Mouse (Mus musculus) heart, adult 18-20 months (tissue): ENCODE results near the gene Opn3. TPM values are rescaled to one million over a fixed set of nuclear protein-coding genes. Genes with fewer than 3 reads are reported as not detected.

Source experiments
- DNase-seq, 2 experiments: peaks; one replicate each; pipeline ENCODE4 v3.0.0; 2021 to 2022; ENCODE audit warnings: mixed read lengths in 1 of 2
- total RNA-seq, 2 experiments: library from RNA; stranded (reverse); gene quantifications; 2 replicates each; pipeline ENCODE4 v1.2.3; 2021

Gene Opn3
- total RNA-seq, 2 experiments from 2014 or later: 4.2 TPM

DNA sequence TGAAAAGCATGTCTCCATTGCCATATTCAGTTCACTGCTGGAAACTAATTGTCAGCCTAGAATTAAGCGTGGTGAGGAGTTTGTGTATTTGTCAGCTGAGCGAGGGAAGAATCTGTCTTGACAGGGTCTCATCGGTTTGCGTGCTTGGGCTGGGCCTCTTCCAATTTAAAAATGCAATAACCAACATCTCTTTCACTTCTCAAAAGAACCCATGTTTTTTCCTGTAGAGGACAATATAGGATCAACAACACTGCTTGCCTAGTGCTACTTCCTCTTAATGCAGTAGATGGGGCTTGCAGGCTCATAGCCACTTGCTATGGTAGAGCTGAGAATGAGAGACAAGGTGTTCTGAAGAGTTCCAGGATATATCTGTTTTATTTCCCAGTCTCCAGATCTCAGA, 32.7 kb downstream of the Opn3 start:
- peak in 1 of 2 experiments; percentile 10 for DNase-seq

DNA sequence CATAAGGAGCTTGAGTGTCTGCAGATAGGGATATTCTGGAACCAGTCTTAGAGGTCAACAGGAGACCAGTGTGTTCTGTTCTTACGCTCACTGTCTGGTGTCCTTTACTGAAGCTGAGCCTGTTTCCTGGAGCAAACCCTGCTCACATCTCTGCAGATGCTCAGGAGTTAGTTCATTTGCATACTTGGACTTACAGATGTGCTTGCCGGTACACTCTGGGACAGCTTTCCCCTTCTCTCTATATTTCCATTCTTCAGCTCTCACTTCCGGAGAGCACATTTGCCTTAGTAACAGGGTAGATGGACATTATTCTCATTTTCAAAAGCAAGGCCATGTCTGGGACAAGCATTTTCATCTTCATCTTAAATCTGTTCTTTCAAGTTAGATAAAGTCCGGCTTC, 44.0 kb downstream of the Opn3 start:
- no peak for DNase-seq

DNA sequence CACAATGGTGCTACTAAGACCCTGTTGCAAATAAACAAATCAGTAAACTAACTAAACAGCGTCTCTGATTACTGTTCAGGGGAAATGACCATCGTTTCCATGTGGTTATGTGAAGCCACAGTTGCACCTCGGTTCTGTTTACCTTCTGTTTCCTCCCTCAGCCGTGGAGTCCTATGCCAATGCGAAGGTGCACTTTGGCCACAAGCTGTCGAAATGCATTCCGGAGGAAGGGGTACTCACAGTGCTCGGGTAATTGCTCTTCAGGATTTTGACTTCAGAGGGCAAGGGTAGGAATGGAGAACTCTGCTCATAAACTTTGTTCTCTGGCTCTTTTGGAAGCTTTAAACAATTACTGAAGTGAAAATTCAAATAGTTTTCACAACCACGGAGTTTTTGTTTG, 45.6 kb downstream of the Opn3 start:
- DNase-seq: no peak

- DNase-seq: no peak
Observed at GRCm38 (mm10) chr1:175643496-175644265, 48.9 kb downstream of the Opn3 start.

DNA sequence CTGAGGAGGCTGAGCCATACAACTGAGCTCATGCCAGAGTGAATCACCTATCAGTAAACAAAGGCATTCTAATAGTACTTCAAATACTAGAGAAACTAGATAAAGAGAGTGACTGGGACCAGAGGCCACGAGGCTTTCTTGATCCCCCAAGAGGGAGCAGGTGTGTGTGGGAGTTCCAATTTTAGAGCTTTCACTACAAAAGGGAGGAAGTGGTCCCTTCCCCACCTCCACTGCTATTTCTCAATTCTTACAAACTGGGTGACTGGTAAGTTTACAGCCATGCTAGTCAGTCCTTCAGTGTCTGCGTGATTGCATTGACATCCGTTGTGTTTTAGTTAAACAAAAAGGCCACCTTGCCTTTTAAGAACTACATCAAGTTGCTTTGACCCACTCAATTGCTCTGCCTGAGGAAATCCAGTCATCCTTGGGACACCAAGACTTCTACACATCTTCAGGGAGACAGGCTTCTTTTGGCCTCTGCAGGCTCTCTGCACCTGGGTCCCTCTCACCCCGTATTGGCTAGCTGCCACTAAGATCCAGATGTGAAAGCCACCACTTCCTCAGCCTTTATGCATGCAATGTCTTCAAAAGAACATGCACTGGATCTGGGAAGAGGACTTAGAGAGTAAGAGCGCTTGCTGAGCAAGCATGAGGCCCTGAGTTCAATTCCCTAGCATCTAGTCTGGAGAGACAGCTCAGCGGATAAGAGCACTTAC, 52.0 kb downstream of the Opn3 start:
- no peak for DNase-seq

DNA sequence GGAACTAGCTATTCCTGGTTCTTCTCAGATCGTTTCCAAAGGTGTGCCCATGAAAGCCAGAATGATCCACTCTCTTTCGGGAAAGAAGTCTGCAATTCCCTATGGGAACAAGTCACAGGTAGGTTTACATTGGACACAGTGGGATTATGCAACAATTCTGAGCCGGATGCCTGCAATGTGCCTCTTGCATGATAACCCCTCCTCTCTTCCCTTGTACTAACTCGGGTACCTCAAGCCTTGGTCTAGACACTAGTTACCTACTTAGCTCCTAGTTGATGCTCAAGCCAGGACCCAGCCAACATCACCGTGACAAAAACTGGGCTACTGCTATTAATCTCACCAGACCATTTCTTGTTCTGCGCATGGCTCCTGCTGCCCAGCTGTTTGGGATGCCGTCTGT, 53.5 kb downstream of the Opn3 start:
- no peak for DNase-seq

- peak in 1 of 2 experiments; percentile 36 for DNase-seq
Observed at GRCm38 (mm10) chr1:175637677-175638076, 54.9 kb downstream of the Opn3 start.

DNA sequence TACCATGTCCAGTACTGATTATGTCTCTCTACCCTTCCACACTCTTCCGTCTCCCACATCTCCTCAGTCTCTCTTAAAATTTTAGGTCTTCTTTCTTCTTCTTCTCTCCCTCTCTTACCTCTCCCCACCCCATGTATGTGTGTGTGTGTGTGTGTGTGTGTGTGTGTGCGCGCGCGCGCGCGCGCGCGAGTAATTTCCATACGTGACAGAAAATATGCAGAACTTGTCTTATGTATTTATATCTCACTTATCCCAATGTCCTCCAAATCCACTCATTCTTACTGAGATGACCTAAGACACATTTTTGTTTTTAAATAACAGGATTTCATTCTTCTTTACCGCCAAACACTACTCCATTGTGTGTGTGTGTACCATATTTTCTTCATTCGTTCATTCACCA, 60.1 kb downstream of the Opn3 start:
- no peak for DNase-seq

DNA sequence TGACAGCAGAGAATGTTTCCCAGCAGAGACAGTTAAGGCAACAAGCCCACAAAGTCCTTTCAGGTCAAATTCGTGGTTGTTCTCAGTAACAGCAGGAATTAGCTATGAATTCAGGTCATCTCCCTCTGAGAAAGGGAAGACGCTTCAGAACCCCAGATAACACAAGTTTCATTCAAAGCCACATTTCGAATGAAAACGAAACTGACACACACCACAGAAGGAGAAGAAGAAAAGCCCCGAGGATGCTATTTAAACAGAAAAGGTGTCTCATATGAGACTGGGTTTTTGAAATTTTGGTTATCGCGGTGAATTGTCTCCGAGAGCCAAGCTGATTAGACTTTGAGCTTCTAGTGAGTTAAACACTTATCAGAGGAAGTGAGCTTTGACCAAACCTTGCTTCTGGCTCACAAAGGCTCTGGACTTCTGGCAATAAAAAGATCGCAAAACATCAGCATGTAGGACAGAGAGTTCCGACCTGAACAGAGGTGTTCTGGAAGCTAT, 60.8 kb downstream of the Opn3 start:
- no peak for DNase-seq

DNA sequence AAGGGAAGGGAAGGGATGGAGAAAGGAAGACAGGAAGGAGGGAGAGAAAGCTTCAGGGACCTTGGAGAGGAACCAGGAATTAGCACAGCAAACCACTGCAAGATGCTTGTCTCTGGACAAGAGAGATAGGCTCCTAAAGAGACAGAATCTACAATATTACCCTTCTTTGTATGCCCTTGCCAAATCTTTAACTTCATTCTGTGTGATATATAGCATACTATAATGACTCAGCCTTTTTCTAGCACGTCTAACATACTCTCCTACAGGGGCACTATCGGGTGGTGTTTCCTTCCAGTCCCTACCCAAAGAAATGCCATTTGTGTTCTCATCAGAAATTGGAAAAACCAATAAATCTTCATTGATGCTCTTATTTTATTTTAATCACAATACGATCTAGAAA, 61.5 kb downstream of the Opn3 start:
- DNase-seq: no peak

DNA sequence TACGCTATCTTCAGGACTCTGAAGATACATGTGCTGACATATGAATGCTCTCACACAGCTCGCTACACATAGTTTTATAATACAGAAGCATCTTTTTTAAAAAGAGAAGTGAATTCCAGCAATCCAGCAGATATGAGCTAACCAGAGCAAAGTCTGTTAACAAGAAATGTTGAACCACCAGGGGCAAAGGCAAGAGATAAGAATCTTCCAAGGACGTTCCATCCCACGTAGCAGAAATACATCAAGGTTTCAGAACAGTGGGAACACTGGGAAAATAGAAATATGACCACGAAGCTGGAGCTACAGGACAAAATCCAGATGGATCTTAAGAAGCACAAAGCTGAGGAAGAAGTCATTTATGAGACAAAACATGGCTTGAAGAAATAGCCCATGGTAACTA, 62.2 kb downstream of the Opn3 start:
- DNase-seq: no peak

- DNase-seq: no peak
Observed at GRCm38 (mm10) chr1:175629248-175629647, 63.3 kb downstream of the Opn3 start.

DNA sequence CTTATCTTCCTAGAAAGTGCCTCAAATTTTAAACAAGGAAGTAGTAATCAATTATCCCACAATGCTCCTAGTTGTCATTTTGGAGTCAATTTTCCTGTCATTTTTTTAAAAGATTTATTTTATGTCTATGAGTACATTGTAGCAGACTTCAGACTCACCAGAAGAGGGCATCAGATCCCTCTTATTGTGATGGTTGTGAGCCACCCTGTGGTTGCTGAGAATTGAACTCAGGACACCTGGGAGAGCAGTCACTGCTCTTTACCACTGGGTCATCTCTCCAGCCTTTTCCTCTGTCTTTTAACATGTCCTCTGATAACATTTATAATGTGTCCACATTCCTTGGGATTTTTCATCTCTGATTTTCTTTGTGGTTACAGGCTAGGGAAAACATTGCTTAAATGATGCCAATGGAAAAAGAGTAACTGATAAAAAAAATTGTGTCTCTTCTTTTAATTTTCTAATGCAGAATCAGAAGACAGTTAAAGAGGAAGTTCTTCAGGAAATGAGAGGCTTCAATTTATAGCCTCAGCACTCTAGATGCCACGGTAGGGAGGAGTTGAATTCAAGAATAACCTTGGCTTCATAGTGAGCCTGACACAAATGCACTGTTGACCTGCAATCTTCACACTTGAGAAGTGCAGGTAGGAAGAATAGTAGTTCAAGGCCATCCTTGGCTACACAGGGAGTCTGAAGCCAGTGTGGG, 66.4 kb downstream of the Opn3 start:
- peak in 1 of 2 experiments; percentile 39 for DNase-seq

DNA sequence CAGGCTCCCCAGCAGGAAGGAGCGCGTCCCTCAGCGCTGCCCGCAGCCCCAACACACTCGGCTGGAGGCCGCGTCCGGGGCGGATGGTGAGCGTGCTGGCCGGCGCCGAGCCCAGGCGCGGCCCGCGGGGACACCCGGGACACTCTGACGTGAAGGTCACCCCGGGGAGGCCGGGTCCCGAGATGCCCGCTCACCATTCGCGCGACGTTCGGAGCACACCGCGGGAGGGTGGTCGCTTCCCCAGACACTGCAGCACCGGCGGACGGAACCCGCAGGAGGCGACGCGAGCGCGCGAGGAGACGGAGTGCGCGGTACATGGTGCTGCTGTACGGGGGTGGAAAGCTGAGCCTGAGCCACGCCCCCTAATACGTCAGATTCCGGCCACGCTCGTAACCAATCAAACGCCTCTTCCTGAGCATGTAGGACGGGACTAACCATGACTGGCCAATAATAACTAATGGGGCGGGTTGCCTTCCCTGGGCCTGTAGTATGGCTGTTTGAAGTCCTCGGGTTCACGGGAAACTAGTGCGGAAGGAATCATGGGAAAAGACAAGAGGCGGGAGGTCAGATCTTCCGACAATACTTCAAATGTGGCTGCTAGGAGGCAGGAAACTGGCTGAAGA, 67.2 kb downstream of the Opn3 start, which contains the start of gene Fh1:
Fh1 (minus strand) TSS at position 379 of the 623 bp plus-strand sequence.
- peak; percentile 97 to 98 for DNase-seq

- no peak for DNase-seq
Observed at GRCm38 (mm10) chr1:175623656-175624055, 68.9 kb downstream of the Opn3 start.

GRCm38 (mm10) chr1:175619814-175620431, 72.7 kb downstream of the Opn3 start, which contains the start of gene Kmo:
Kmo (plus strand) TSS chr1:175620381.
- no peak for DNase-seq

- no peak for DNase-seq
Observed at GRCm38 (mm10) chr1:175614992-175615391, 77.6 kb downstream of the Opn3 start.
